Mouse (Mus musculus): Measurements from ENCODE around the gene Spryd4.

GRCm38 (mm10) chr10:128250565-128250964 is 39.0 kb upstream of the Spryd4 start:
- TF ChIP-seq CTCF (IDR thresholded peaks at IDR 0.05; ENCODE audit: low read depth, low read length) = no peak
- no peak for TF ChIP-seq GATA2 (IDR thresholded peaks at IDR 0.05; ENCODE audit: borderline replicate concordance, low read depth, low read length)
- TF ChIP-seq TAL1 (conservative IDR thresholded peaks at IDR 0.05; ENCODE audit: low read depth, low read length) = no peak
